Mouse (Mus musculus) spleen, postnatal 14 days (tissue): ENCODE measurements around the gene Sdc3.

Source experiments
- DNase-seq, 2 experiments: peaks; one replicate each; pipeline ENCODE4 v3.0.0; 2021 to 2022; ENCODE audit warnings: low spot score in 2 of 2

Gene Sdc3

GRCm38 (mm10) chr4:130874601-130875000 is 82.3 kb downstream of the Sdc3 start:
- no peak for DNase-seq
